Mouse (Mus musculus): Measurements from ENCODE around the gene Utp20. TPM values are rescaled to one million over a fixed set of nuclear protein-coding genes. Genes with fewer than 3 reads are reported as not detected.

Utp20 gene
- polyA plus RNA-seq, 1 experiment from 2014 or later, result 6.5 TPM

DNA sequence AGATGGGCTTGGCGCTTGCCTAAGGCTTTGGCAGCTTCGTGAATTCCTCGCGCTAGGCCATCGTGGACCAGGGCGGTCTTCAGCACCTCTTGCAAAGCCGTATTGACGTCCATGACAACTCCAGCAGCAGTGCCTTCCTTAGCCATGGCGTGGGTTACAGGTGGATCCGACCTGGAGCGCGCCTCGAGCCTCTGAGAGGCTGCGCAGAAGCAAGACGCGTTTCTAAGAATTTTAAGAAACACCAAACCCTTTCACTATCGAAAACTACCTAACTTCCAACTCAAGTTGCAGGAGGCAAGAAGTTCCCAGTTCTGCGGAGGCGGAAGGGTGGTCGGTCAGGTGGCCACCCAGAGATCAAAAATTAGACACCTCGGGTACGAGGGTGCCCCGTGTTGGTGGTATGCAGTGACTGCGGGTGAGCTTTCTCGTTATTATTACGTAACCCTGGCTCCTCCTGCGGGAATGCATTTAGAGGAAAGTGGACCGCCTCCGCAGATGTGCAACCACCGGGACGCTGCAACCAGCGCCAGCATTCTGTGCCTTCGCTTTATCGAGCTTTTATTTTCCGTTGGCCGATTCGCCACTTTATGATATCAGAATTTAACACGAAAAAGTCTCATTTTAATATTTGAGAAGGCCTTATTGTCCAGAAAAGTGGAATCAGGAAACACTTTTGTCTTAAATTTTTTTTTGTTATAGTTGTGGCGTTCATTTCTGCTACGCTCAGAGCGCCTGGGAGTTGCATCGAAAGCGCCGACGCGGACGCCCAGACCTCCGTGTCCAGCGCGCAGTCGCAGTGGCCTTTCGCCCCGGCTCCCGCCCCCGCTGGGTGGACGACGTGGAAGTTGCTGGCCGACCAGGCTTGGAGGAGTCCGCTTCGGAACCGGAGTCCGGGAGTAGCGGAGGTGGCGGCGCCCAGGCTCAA is 95.8 kb downstream of the Utp20 start, which contains the start of gene Arl1:
Gene Arl1 (plus strand): TSS at position 288 of the 925 bp plus-strand sequence.
- peak; percentile 74 for TF ChIP-seq EP300 (IDR thresholded peaks at IDR 0.05)
- peak; percentile 34 for TF ChIP-seq CTCF (IDR thresholded peaks at IDR 0.05)
- DNase-seq (ENCODE audit: low spot score), result peak; percentile 96
- Histone ChIP-seq H3K9ac (replicated peaks; ENCODE audit: low read depth) (peak within 1 kb of the TSS; percentile 93), H3K4me2 (replicated peaks; ENCODE audit: low read depth, low read length) (peak within 1 kb of the TSS; percentile 69), H3K36me3 (ENCODE audit: insufficient read depth, low read length) (no peaks in the 10 kb centered on the region), H3K27me3 (replicated peaks; ENCODE audit: insufficient read depth, low read length) (no peaks in the 10 kb centered on the region), H3K9me3 (ENCODE audit: low read length) (no peaks in the 10 kb centered on the region), H3K4me3 (ENCODE audit: low read depth, low read length) (peak within 1 kb of the TSS; percentile 93), H3K4me1 (ENCODE audit: insufficient read depth, low read depth, low read length) (peaks cover 3% of the 10 kb centered on the region; the same call in 1 of the 2 replicates), H3K27ac (ENCODE audit: low read length) (peak within 1 kb of the TSS; percentile 89)
- WGBS, result under 1% methylated on average over 63 of the region's 65 CpGs
- peak; percentile 97 for ATAC-seq

DNA sequence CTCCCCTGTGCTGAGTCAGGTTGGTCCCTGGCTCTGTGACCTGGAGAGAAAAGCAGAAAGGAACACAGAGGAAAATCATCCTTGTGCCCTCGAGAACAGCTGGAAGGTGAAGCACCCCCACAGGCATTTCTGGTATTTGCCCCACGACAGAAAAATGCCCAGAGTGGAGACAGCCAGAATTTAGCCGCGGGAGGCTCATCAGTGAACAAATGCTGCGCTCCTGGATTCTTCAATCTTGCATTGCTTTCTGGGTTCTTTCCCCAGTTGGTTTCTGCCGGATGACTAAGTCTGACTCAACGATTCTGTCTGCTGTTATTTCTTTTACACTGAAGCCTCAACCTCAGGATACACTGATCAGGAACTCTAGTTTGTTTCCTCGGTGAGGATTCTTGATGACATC is 98.4 kb downstream of the Utp20 start:
- H3K9me3 ChIP-seq (ENCODE audit: low read length), result no peaks in the 10 kb centered on the region
- no peaks in the 10 kb centered on the region for H3K36me3 ChIP-seq (ENCODE audit: insufficient read depth, low read length)
- H3K4me1 ChIP-seq (ENCODE audit: insufficient read depth, low read depth, low read length), result peaks cover 3% of the 10 kb centered on the region; the same call in 1 of the 2 replicates
- no peak overlapping the region for H3K9ac ChIP-seq (replicated peaks; ENCODE audit: low read depth)
- 69% methylated on average over 8 of the region's 8 CpGs for WGBS
- H3K27ac ChIP-seq (ENCODE audit: low read length), result no peak overlapping the region
- no peak overlapping the region for H3K4me2 ChIP-seq (replicated peaks; ENCODE audit: low read depth, low read length)
- DNase-seq (ENCODE audit: low spot score) (no peak), ATAC-seq (no peak)
- no peak overlapping the region for H3K4me3 ChIP-seq (ENCODE audit: low read depth, low read length)
- no peaks in the 10 kb centered on the region for H3K27me3 ChIP-seq (replicated peaks; ENCODE audit: insufficient read depth, low read length)
- TF ChIP-seq CTCF (IDR thresholded peaks at IDR 0.05), result no peak
- no peak for TF ChIP-seq EP300 (IDR thresholded peaks at IDR 0.05)

DNA sequence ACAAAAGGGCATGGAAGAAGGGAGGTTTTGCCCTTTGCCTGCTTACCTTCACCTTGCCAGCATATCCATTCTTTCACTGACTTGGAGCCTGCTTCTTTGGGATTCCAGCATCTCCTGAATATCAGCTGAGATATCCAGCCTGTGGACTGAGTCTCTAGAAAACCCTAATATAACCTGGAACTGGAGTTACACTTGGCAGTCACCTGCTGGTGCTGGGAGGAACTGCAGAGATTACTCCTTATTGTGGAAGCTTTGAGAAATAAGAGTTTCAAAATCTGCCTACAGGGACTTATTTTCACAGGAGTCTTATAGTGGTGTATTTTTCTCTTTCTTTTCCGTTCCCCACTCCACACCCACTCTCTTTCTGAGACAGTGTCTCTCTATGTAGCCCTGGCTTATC is 99.5 kb downstream of the Utp20 start:
- Histone ChIP-seq H3K4me3 (ENCODE audit: low read depth, low read length) (no peak overlapping the region), H3K36me3 (ENCODE audit: insufficient read depth, low read length) (no peaks in the 10 kb centered on the region), H3K4me2 (replicated peaks; ENCODE audit: low read depth, low read length) (no peak overlapping the region), H3K9me3 (ENCODE audit: low read length) (no peaks in the 10 kb centered on the region), H3K27ac (ENCODE audit: low read length) (no peak overlapping the region), H3K9ac (replicated peaks; ENCODE audit: low read depth) (no peak overlapping the region), H3K27me3 (replicated peaks; ENCODE audit: insufficient read depth, low read length) (no peaks in the 10 kb centered on the region), H3K4me1 (ENCODE audit: insufficient read depth, low read depth, low read length) (peaks cover 3% of the 10 kb centered on the region; the same call in 1 of the 2 replicates)
- TF ChIP-seq CTCF (IDR thresholded peaks at IDR 0.05) (peak; percentile 77), EP300 (IDR thresholded peaks at IDR 0.05) (no peak)
- 38% methylated on average over 1 of the region's 1 CpGs for whole genome bisulfite sequencing
- ATAC-seq (no peak), DNase-seq (ENCODE audit: low spot score) (peak; percentile 80)

GRCm38 (mm10) chr10:88725343-88725742 is 101.3 kb downstream of the Utp20 start:
- H3K36me3 ChIP-seq (ENCODE audit: insufficient read depth, low read length), result no peaks in the 10 kb centered on the region
- no peak overlapping the region for H3K9ac ChIP-seq (replicated peaks; ENCODE audit: low read depth)
- no peak overlapping the region for H3K4me3 ChIP-seq (ENCODE audit: low read depth, low read length)
- 47% methylated on average over 2 of the region's 2 CpGs for WGBS
- H3K4me1 ChIP-seq (ENCODE audit: insufficient read depth, low read depth, low read length), result peaks cover 2% of the 10 kb centered on the region; the same call in 1 of the 2 replicates
- ATAC-seq (no peak), DNase-seq (ENCODE audit: low spot score) (peak; percentile 43)
- H3K27me3 ChIP-seq (replicated peaks; ENCODE audit: insufficient read depth, low read length), result no peaks in the 10 kb centered on the region
- H3K4me2 ChIP-seq (replicated peaks; ENCODE audit: low read depth, low read length), result no peak overlapping the region
- H3K9me3 ChIP-seq (ENCODE audit: low read length), result no peaks in the 10 kb centered on the region
- peak; percentile 70 for TF ChIP-seq CTCF (IDR thresholded peaks at IDR 0.05)
- no peak for TF ChIP-seq EP300 (IDR thresholded peaks at IDR 0.05)
- H3K27ac ChIP-seq (ENCODE audit: low read length), result no peak overlapping the region

- Histone ChIP-seq H3K9ac (replicated peaks; ENCODE audit: low read depth) (no peak overlapping the region), H3K36me3 (ENCODE audit: insufficient read depth, low read length) (no peaks in the 10 kb centered on the region), H3K27ac (ENCODE audit: low read length) (no peak overlapping the region), H3K27me3 (replicated peaks; ENCODE audit: insufficient read depth, low read length) (no peaks in the 10 kb centered on the region), H3K4me2 (replicated peaks; ENCODE audit: low read depth, low read length) (no peak overlapping the region), H3K4me1 (ENCODE audit: insufficient read depth, low read depth, low read length) (no peaks in the 10 kb centered on the region), H3K4me3 (ENCODE audit: low read depth, low read length) (no peak overlapping the region), H3K9me3 (ENCODE audit: low read length) (no peaks in the 10 kb centered on the region)
- DNase-seq (ENCODE audit: low spot score) (peak; percentile 5), ATAC-seq (no peak)
- WGBS, result 20% methylated on average over 1 of the region's 1 CpGs
- TF ChIP-seq EP300 (IDR thresholded peaks at IDR 0.05) (no peak), CTCF (IDR thresholded peaks at IDR 0.05) (no peak)
Observed at GRCm38 (mm10) chr10:88719618-88720017, 107.0 kb downstream of the Utp20 start.

GRCm38 (mm10) chr10:88717756-88718025 is 108.9 kb downstream of the Utp20 start:
- no peaks in the 10 kb centered on the region for H3K27me3 ChIP-seq (replicated peaks; ENCODE audit: insufficient read depth, low read length)
- H3K9me3 ChIP-seq (ENCODE audit: low read length), result no peaks in the 10 kb centered on the region
- H3K4me2 ChIP-seq (replicated peaks; ENCODE audit: low read depth, low read length), result no peak overlapping the region
- H3K4me3 ChIP-seq (ENCODE audit: low read depth, low read length), result no peak overlapping the region
- H3K27ac ChIP-seq (ENCODE audit: low read length), result no peak overlapping the region
- H3K4me1 ChIP-seq (ENCODE audit: insufficient read depth, low read depth, low read length), result no peaks in the 10 kb centered on the region
- 42% methylated on average over 2 of the region's 2 CpGs for WGBS
- no peak for TF ChIP-seq EP300 (IDR thresholded peaks at IDR 0.05)
- no peak for TF ChIP-seq CTCF (IDR thresholded peaks at IDR 0.05)
- no peak overlapping the region for H3K9ac ChIP-seq (replicated peaks; ENCODE audit: low read depth)
- ATAC-seq, result peak; percentile 32
- no peaks in the 10 kb centered on the region for H3K36me3 ChIP-seq (ENCODE audit: insufficient read depth, low read length)
- DNase-seq (ENCODE audit: low spot score), result no peak

All from lung, postnatal 0 days (tissue).